Mouse (Mus musculus) CH12.LX (cell line): ENCODE data around the gene Asz1. TPM values are rescaled to one million over a fixed set of nuclear protein-coding genes. Genes with fewer than 3 reads are reported as not detected.

Experiments
- DNase-seq: peaks from one replicate; pipeline ENCODE4 v3.0.0-alpha.2; 2013; ENCODE audit errors: extremely low read depth
- H3K27ac ChIP-seq: 2 replicates; pipeline ENCODE4 v1.5.1; 2012; ENCODE audit warnings: low read depth, mild to moderate bottlenecking, control low read depth, moderate library complexity; ENCODE audit not compliant: insufficient read depth
- H3K27me3 ChIP-seq: replicated peaks from 2 replicates; pipeline ENCODE3; 2012; ENCODE audit warnings: inconsistent platforms
- H3K36me3 ChIP-seq, 2 experiments: replicated peaks in 1 of 2; 2 replicates each; pipeline versions ENCODE3 to v1.6.1; 2012; ENCODE audit warnings: inconsistent platforms in 1 of 2, low read length in 1 of 2, mild to moderate bottlenecking in 1 of 2, mixed read lengths in 1 of 2, moderate library complexity in 1 of 2; ENCODE audit not compliant: control insufficient read depth in 1 of 2, insufficient read depth in 1 of 2
- H3K4me1 ChIP-seq, 2 experiments: 2 replicates each; pipeline ENCODE4 v1.6.1; 2012; ENCODE audit warnings: inconsistent platforms in 1 of 2, moderate library complexity in 1 of 2; ENCODE audit not compliant: insufficient read depth in 2 of 2, control insufficient read depth in 1 of 2
- H3K4me2 ChIP-seq: 2 replicates; pipeline ENCODE4 v1.6.1; 2012; ENCODE audit warnings: low read depth, mild to moderate bottlenecking, control low read depth; ENCODE audit not compliant: poor library complexity, insufficient read depth, severe bottlenecking
- H3K4me3 ChIP-seq, 3 experiments: fragments of 150-350 bp in 1 of 3; sonication (generic) in 1 of 3; replicated peaks in 1 of 3; 2 replicates each; pipeline versions ENCODE3 to v1.5.1; 2011 to 2012; ENCODE audit warnings: low read depth in 2 of 3, low read length in 2 of 3, mild to moderate bottlenecking in 2 of 3, moderate library complexity in 2 of 3, control low read depth in 1 of 3, improper control_type of control experiment in 1 of 3, inconsistent platforms in 1 of 3, mixed read lengths in 1 of 3; ENCODE audit not compliant: poor library complexity in 1 of 3
- H3K79me2 ChIP-seq: replicated peaks from 2 replicates; pipeline ENCODE4 v1.6.1; 2012; ENCODE audit warnings: mild to moderate bottlenecking, moderate library complexity; ENCODE audit not compliant: control insufficient read depth, poor library complexity, insufficient read depth, severe bottlenecking; ENCODE audit errors: extremely low read depth
- H3K9ac ChIP-seq: 2 replicates; pipeline ENCODE4 v1.6.1; 2012; ENCODE audit warnings: low read depth, mild to moderate bottlenecking, control low read depth, moderate library complexity; ENCODE audit not compliant: insufficient read depth
- H3K9me3 ChIP-seq: replicated peaks from 2 replicates; pipeline ENCODE3; 2012; ENCODE audit warnings: low read length, inconsistent platforms, mixed read lengths
- CTCF ChIP-seq, 2 experiments: IDR thresholded peaks in 1 of 2; conservative IDR thresholded peaks in 1 of 2; 2 replicates each; pipeline ENCODE4 v1.5.1; 2011 to 2012; ENCODE audit warnings: low read depth in 2 of 2, low read length in 2 of 2, improper control_type of control experiment in 1 of 2, inconsistent platforms in 1 of 2, mild to moderate bottlenecking in 1 of 2, moderate library complexity in 1 of 2
- ELF1 ChIP-seq: IDR thresholded peaks from 2 replicates; pipeline ENCODE4 v1.6.1; 2014; ENCODE audit warnings: low read depth, mild to moderate bottlenecking, inconsistent platforms, low read length, improper control_type of control experiment
- EP300 ChIP-seq: IDR thresholded peaks from 2 replicates; pipeline ENCODE4 v1.6.1; 2011; ENCODE audit warnings: low read length, improper control_type of control experiment
- ETS1 ChIP-seq: conservative IDR thresholded peaks from 2 replicates; pipeline ENCODE4 v1.6.1; 2012; ENCODE audit warnings: low read depth, mild to moderate bottlenecking, inconsistent platforms, low read length, improper control_type of control experiment, moderate library complexity
- HCFC1 ChIP-seq: IDR thresholded peaks from 2 replicates; pipeline ENCODE4 v1.6.1; 2012; ENCODE audit warnings: low read depth, mild to moderate bottlenecking, inconsistent platforms, low read length, improper control_type of control experiment
- JUN ChIP-seq: IDR thresholded peaks from 2 replicates; pipeline ENCODE4 v1.6.1; 2011; ENCODE audit warnings: low read depth, mild to moderate bottlenecking, low read length, improper control_type of control experiment, moderate library complexity; ENCODE audit not compliant: insufficient read depth
- JUND ChIP-seq: conservative IDR thresholded peaks from 2 replicates; pipeline ENCODE4 v1.6.1; 2011; ENCODE audit warnings: low read depth, low read length, improper control_type of control experiment
- MAX ChIP-seq: IDR thresholded peaks from 2 replicates; pipeline ENCODE4 v1.6.1; 2011; ENCODE audit warnings: low read length, improper control_type of control experiment
- MEF2A ChIP-seq: IDR thresholded peaks from 2 replicates; pipeline ENCODE4 v1.6.1; 2014; ENCODE audit warnings: low read depth, mild to moderate bottlenecking, inconsistent platforms, low read length, improper control_type of control experiment, borderline replicate concordance
- MXI1 ChIP-seq: IDR thresholded peaks from 2 replicates; pipeline ENCODE4 v1.6.1; 2011; ENCODE audit warnings: mild to moderate bottlenecking, low read depth, low read length, improper control_type of control experiment
- NRF1 ChIP-seq: IDR thresholded peaks from 2 replicates; pipeline ENCODE4 v1.6.1; 2014; ENCODE audit warnings: low read depth, mild to moderate bottlenecking, inconsistent platforms, low read length, improper control_type of control experiment, moderate library complexity
- POLR2A ChIP-seq: IDR thresholded peaks from 2 replicates; pipeline ENCODE4 v1.6.1; 2011; ENCODE audit warnings: low read depth, mild to moderate bottlenecking, improper control_type of control experiment, low read length
- RAD21 ChIP-seq: IDR thresholded peaks from 2 replicates; pipeline ENCODE4 v1.6.1; 2011; ENCODE audit warnings: low read depth, mild to moderate bottlenecking, low read length, improper control_type of control experiment, moderate library complexity
- RCOR1 ChIP-seq: conservative IDR thresholded peaks from 2 replicates; pipeline ENCODE4 v1.6.1; 2012; ENCODE audit warnings: low read depth, mild to moderate bottlenecking, inconsistent platforms, low read length, improper control_type of control experiment
- SMC3 ChIP-seq: IDR thresholded peaks from 2 replicates; pipeline ENCODE4 v1.6.1; 2011; ENCODE audit warnings: low read depth, low read length, improper control_type of control experiment
- ZC3H11A ChIP-seq: IDR thresholded peaks from 2 replicates; pipeline ENCODE4 v1.6.1; 2012; ENCODE audit warnings: low read depth, mild to moderate bottlenecking, inconsistent platforms, low read length, improper control_type of control experiment
- ZMIZ1 ChIP-seq: IDR thresholded peaks from 2 replicates; pipeline ENCODE4 v1.6.1; 2012; ENCODE audit warnings: low read depth, mild to moderate bottlenecking, inconsistent platforms, low read length, improper control_type of control experiment
- ZNF384 ChIP-seq: IDR thresholded peaks from 2 replicates; pipeline ENCODE4 v1.6.1; 2012; ENCODE audit warnings: low read depth, low read length, improper control_type of control experiment, inconsistent platforms
- dilution Hi-C: fragments of 300-500 bp; cut with MboI; formaldehyde crosslinking; loops from 2 replicates; pipeline ENCODE4 v1.14.3; 2020; ENCODE audit warnings: low sequenced_read_pairs; ENCODE audit not compliant: extremely low pct_unique_long_range_greater_than_20kb, extremely low pct_ligation_motif_present
- in situ Hi-C: fragments of 300-500 bp; cut with MboI; formaldehyde crosslinking; loops from 3 replicates; pipeline ENCODE4 v1.14.3; 2019; ENCODE audit warnings: low sequenced_read_pairs, low pct_ligation_motif_present, low pct_unique_long_range_greater_than_20kb, mixed read lengths
- polyA plus RNA-seq: library from polyadenylated mRNA; unstranded; fragments of >175 nt; gene quantifications from 2 replicates; pipeline ENCODE4 v1.2.1, GENCODE M21; 2012; ENCODE audit warnings: low read depth; ENCODE audit not compliant: insufficient read length
- total RNA-seq, 2 experiments: library from RNA; depleted of rRNA; stranded (reverse); fragments of 300-350 nt in 1 of 2; fragments of >200 nt in 1 of 2; gene quantifications; 2 replicates each; pipeline ENCODE4 v1.2.3; 2012 to 2014

Gene Asz1
- total and polyA plus RNA-seq, 3 experiments, result not detected

- no peak overlapping the region for H3K9ac ChIP-seq
- H3K27ac ChIP-seq, result no peak overlapping the region
- DNase-seq, result no peak
- peak in 1 of 2 experiments; percentile 63; a peak in 2 of 4 replicates for TF ChIP-seq CTCF (conservative IDR thresholded peaks at IDR 0.05 in 1 of 2, IDR thresholded peaks at IDR 0.05 in 1 of 2; ENCODE audit: low read depth in 2 of 2, low read length in 2 of 2)
- TF ChIP-seq JUN, result no peak
- TF ChIP-seq MAX, result no peak
- peak; percentile 65 for TF ChIP-seq RAD21
- peak; percentile 52 for TF ChIP-seq SMC3
- dilution Hi-C loops (no loop called here), in situ Hi-C loops (no loop called here)
- no peaks in the 10 kb centered on the region for H3K27me3 ChIP-seq
- H3K4me1 ChIP-seq, result peaks cover 0 to 4% of the 10 kb centered on the region in 2 experiments; a peak in 1 of 4 replicates
- H3K79me2 ChIP-seq, result no peaks in the 10 kb centered on the region
- no peaks in the 10 kb centered on the region for H3K36me3 ChIP-seq
- no peak overlapping the region for H3K4me2 ChIP-seq
- no peaks in the 10 kb centered on the region for H3K9me3 ChIP-seq
- no peak overlapping the region for H3K4me3 ChIP-seq
Observed at GRCm38 (mm10) chr6:18135246-18135645, 26.4 kb upstream of the Asz1 start.

GRCm38 (mm10) chr6:18128059-18128458 lies 19.2 kb upstream of the Asz1 start:
- no peaks in the 10 kb centered on the region for H3K9me3 ChIP-seq
- no peak overlapping the region for H3K4me2 ChIP-seq
- no peaks in the 10 kb centered on the region for H3K27me3 ChIP-seq
- H3K4me3 ChIP-seq, result no peak overlapping the region
- no peak overlapping the region for H3K27ac ChIP-seq
- dilution Hi-C loops, result no loop called here
- in situ Hi-C loops, result no loop called here
- no peak overlapping the region for H3K9ac ChIP-seq
- no peaks in the 10 kb centered on the region for H3K4me1 ChIP-seq
- DNase-seq, result no peak
- no peaks in the 10 kb centered on the region for H3K36me3 ChIP-seq
- H3K79me2 ChIP-seq, result no peaks in the 10 kb centered on the region
- TF ChIP-seq RCOR1, result no peak
- no peak for TF ChIP-seq MEF2A
- no peak for TF ChIP-seq RAD21
- TF ChIP-seq EP300, result no peak
- TF ChIP-seq CTCF (conservative IDR thresholded peaks at IDR 0.05 in 1 of 2, IDR thresholded peaks at IDR 0.05 in 1 of 2; ENCODE audit: low read depth in 2 of 2, low read length in 2 of 2), result no peak
- TF ChIP-seq MXI1, result no peak
- no peak for TF ChIP-seq NRF1
- TF ChIP-seq ZC3H11A, result no peak
- no peak for TF ChIP-seq ZMIZ1
- TF ChIP-seq ELF1, result no peak

GRCm38 (mm10) chr6:18127206-18127983 lies 18.5 kb upstream of the Asz1 start:
- Histone ChIP-seq H3K27me3 (no peaks in the 10 kb centered on the region), H3K27ac (no peak overlapping the region), H3K36me3 (no peaks in the 10 kb centered on the region), H3K4me2 (no peak overlapping the region), H3K79me2 (no peaks in the 10 kb centered on the region), H3K4me1 (no peaks in the 10 kb centered on the region), H3K9me3 (no peaks in the 10 kb centered on the region), H3K4me3 (no peak overlapping the region), H3K9ac (no peak overlapping the region)
- in situ Hi-C loops (no loop called here), dilution Hi-C loops (no loop called here)
- TF ChIP-seq ZNF384 (no peak), MAX (no peak), RAD21 (no peak), POLR2A (no peak), ETS1 (no peak), HCFC1 (no peak), JUND (no peak)
- no peak for DNase-seq
